Mouse (Mus musculus): Measurements from ENCODE around the gene Ninj1.

DNA sequence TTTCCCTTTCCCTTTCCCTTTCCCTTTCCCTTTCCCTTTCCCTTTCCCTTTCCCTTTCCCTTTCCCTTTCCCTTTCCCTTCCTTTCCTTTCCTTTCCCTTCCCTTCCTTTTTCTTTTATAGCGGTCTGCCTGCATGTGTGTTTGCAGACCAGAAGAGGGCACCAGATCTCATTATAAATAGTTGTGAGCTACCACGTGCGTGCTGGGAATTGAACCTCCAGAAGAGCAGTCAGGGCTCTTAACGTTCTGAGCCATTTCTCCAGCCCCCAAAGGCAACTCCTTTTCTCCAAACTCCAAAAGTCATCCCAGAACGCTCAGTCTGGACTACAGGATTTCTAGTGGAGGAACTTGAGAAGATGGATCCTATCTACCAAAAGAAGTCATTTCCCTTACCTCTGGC lies 33.6 kb downstream of the Ninj1 start:
- TF ChIP-seq CTCF (IDR thresholded peaks at IDR 0.05; ENCODE audit: borderline replicate concordance, insufficient read depth, low read depth, low read length) (no peak), POLR2A (IDR thresholded peaks at IDR 0.05; ENCODE audit: borderline replicate concordance, insufficient read depth, low read length) (no peak)

Measured in cerebellum, adult 2 months (tissue).